Mouse (Mus musculus): ENCODE results near the gene Itgb4. TPM values are rescaled to one million over a fixed set of nuclear protein-coding genes. Genes with fewer than 3 reads are reported as not detected.

The Itgb4 gene
- polyA plus RNA-seq (2014; fragmentation: Nextera tagmentation; extraction: Ambion mirVana), result 0.36 and 0.82 TPM in 2 replicates

GRCm38 (mm10) chr11:115974309-115975082 lies at the start of gene Itgb4:
TSS of gene Itgb4 (plus strand) at chr11:115974709.
- WGBS, result 12% methylated on average over 44 of the region's 58 CpGs

GRCm38 (mm10) chr11:115929031-115929430 lies 45.5 kb upstream of the Itgb4 start:
- Histone ChIP-seq H3K9me3 (ENCODE audit: control insufficient read depth, low read length) (no peaks in the 10 kb centered on the region), H3K4me3 (ENCODE audit: low read depth, low read length) (no peak overlapping the region), H3K36me3 (ENCODE audit: control insufficient read depth, insufficient read depth, low read length) (no peaks in the 10 kb centered on the region), H3K27ac (ENCODE audit: low read depth, low read length) (no peak overlapping the region), H3K9ac (ENCODE audit: low read depth, low read length) (no peak overlapping the region), H3K27me3 (ENCODE audit: control insufficient read depth, insufficient read depth, low read length) (no peaks in the 10 kb centered on the region), H3K4me1 (replicated peaks; ENCODE audit: control insufficient read depth, insufficient read depth, low read length) (peaks cover 2% of the 10 kb centered on the region; the same call in 1 of the 2 replicates), H3K4me2 (replicated peaks; ENCODE audit: low read depth, low read length) (no peak overlapping the region)
- ATAC-seq (ENCODE audit: low FRiP score), result no peak
- no peak for DNase-seq (ENCODE audit: low spot score)
- 92% methylated on average over 8 of the region's 8 CpGs for WGBS

More at GRCm38 (mm10) chr11:115974309-115975082, at the start of gene Itgb4:
- Histone ChIP-seq H3K27ac (ENCODE audit: low read depth, low read length) (no peak within 1 kb of the TSS), H3K27me3 (ENCODE audit: control insufficient read depth, insufficient read depth, low read length) (peaks cover 35% of the 10 kb centered on the region), H3K4me1 (replicated peaks; ENCODE audit: control insufficient read depth, insufficient read depth, low read length) (peaks cover 6% of the 10 kb centered on the region), H3K4me2 (replicated peaks; ENCODE audit: low read depth, low read length) (peak within 1 kb of the TSS; percentile 49), H3K9me3 (ENCODE audit: control insufficient read depth, low read length) (no peaks in the 10 kb centered on the region), H3K36me3 (ENCODE audit: control insufficient read depth, insufficient read depth, low read length) (no peaks in the 10 kb centered on the region), H3K4me3 (ENCODE audit: low read depth, low read length) (peak within 1 kb of the TSS; percentile 34), H3K9ac (ENCODE audit: low read depth, low read length) (no peak within 1 kb of the TSS; the same call in 1 of the 2 replicates)
- peak; percentile 30 for DNase-seq (ENCODE audit: low spot score)
- no peak for ATAC-seq (ENCODE audit: low FRiP score)

DNA sequence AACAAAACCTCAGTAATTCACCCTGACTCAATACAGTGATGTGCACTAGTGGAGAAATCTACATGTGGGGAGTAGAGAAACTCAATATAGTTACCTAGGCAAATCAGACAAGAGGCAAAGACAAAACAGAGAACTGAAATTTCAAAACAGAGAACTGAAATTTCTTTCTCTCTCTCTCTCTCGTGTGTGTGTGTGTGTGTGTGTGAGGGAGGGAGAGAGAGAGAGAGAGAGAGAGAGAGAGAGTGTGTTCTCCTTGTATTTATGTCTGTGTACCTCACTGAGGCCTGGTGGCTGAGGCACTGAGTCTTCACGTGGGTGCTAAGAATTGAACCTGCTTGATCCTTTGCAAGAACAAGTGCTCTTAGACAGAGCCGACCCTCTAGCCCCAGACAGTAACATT lies 44.7 kb upstream of the Itgb4 start:
- DNase-seq (ENCODE audit: low spot score), result no peak
- no peak overlapping the region for H3K4me2 ChIP-seq (replicated peaks; ENCODE audit: low read depth, low read length)
- H3K27me3 ChIP-seq (ENCODE audit: control insufficient read depth, insufficient read depth, low read length), result no peaks in the 10 kb centered on the region
- no peak overlapping the region for H3K27ac ChIP-seq (ENCODE audit: low read depth, low read length)
- H3K4me3 ChIP-seq (ENCODE audit: low read depth, low read length), result no peak overlapping the region
- H3K9me3 ChIP-seq (ENCODE audit: control insufficient read depth, low read length), result no peaks in the 10 kb centered on the region
- peaks cover 2% of the 10 kb centered on the region; the same call in 1 of the 2 replicates for H3K4me1 ChIP-seq (replicated peaks; ENCODE audit: control insufficient read depth, insufficient read depth, low read length)
- WGBS, result 81% methylated on average over 2 of the region's 3 CpGs
- no peaks in the 10 kb centered on the region for H3K36me3 ChIP-seq (ENCODE audit: control insufficient read depth, insufficient read depth, low read length)
- no peak overlapping the region for H3K9ac ChIP-seq (ENCODE audit: low read depth, low read length)
- ATAC-seq (ENCODE audit: low FRiP score), result no peak

GRCm38 (mm10) chr11:115931235-115931634 lies 43.3 kb upstream of the Itgb4 start:
- ATAC-seq (ENCODE audit: low FRiP score), result no peak
- Histone ChIP-seq H3K4me2 (replicated peaks; ENCODE audit: low read depth, low read length) (no peak overlapping the region), H3K4me1 (replicated peaks; ENCODE audit: control insufficient read depth, insufficient read depth, low read length) (peaks cover 2% of the 10 kb centered on the region; the same call in 1 of the 2 replicates), H3K9ac (ENCODE audit: low read depth, low read length) (no peak overlapping the region), H3K36me3 (ENCODE audit: control insufficient read depth, insufficient read depth, low read length) (no peaks in the 10 kb centered on the region), H3K4me3 (ENCODE audit: low read depth, low read length) (no peak overlapping the region), H3K27me3 (ENCODE audit: control insufficient read depth, insufficient read depth, low read length) (no peaks in the 10 kb centered on the region), H3K9me3 (ENCODE audit: control insufficient read depth, low read length) (no peaks in the 10 kb centered on the region), H3K27ac (ENCODE audit: low read depth, low read length) (no peak overlapping the region)
- DNase-seq (ENCODE audit: low spot score), result no peak
- 70% methylated on average over 3 of the region's 3 CpGs for WGBS

- Histone ChIP-seq H3K4me1 (replicated peaks; ENCODE audit: control insufficient read depth, insufficient read depth, low read length) (peaks cover 2% of the 10 kb centered on the region; the same call in 1 of the 2 replicates), H3K27ac (ENCODE audit: low read depth, low read length) (no peak within 1 kb of the TSS), H3K4me2 (replicated peaks; ENCODE audit: low read depth, low read length) (peak within 1 kb of the TSS; percentile 74), H3K4me3 (ENCODE audit: low read depth, low read length) (peak within 1 kb of the TSS; percentile 99), H3K9me3 (ENCODE audit: control insufficient read depth, low read length) (no peaks in the 10 kb centered on the region), H3K27me3 (ENCODE audit: control insufficient read depth, insufficient read depth, low read length) (no peaks in the 10 kb centered on the region), H3K36me3 (ENCODE audit: control insufficient read depth, insufficient read depth, low read length) (no peaks in the 10 kb centered on the region), H3K9ac (ENCODE audit: low read depth, low read length) (peak within 1 kb of the TSS; percentile 86)
- under 1% methylated on average over 28 of the region's 28 CpGs for WGBS
- ATAC-seq (ENCODE audit: low FRiP score) (peak; percentile 97), DNase-seq (ENCODE audit: low spot score) (peak; percentile 99)
Measured at GRCm38 (mm10) chr11:115933108-115933746, 41.3 kb upstream of the Itgb4 start, which contains the start of the genes Sap30bp and Recql5. TSS of gene Sap30bp (plus strand) at chr11:115933282. TSS of gene Recql5 (minus strand) at chr11:115933477.

GRCm38 (mm10) chr11:115933747-115934110 lies 40.8 kb upstream of the Itgb4 start:
- peak overlapping the region; percentile 99 for H3K4me3 ChIP-seq (ENCODE audit: low read depth, low read length)
- no peaks in the 10 kb centered on the region for H3K27me3 ChIP-seq (ENCODE audit: control insufficient read depth, insufficient read depth, low read length)
- DNase-seq (ENCODE audit: low spot score), result no peak
- ATAC-seq (ENCODE audit: low FRiP score), result peak; percentile 65
- peaks cover 2% of the 10 kb centered on the region; the same call in 1 of the 2 replicates for H3K4me1 ChIP-seq (replicated peaks; ENCODE audit: control insufficient read depth, insufficient read depth, low read length)
- WGBS, result 1% methylated on average over 16 of the region's 16 CpGs
- no peaks in the 10 kb centered on the region for H3K9me3 ChIP-seq (ENCODE audit: control insufficient read depth, low read length)
- peak overlapping the region; percentile 74 for H3K4me2 ChIP-seq (replicated peaks; ENCODE audit: low read depth, low read length)
- peak overlapping the region; percentile 86 for H3K9ac ChIP-seq (ENCODE audit: low read depth, low read length)
- H3K27ac ChIP-seq (ENCODE audit: low read depth, low read length), result no peak overlapping the region
- no peaks in the 10 kb centered on the region for H3K36me3 ChIP-seq (ENCODE audit: control insufficient read depth, insufficient read depth, low read length)

- ATAC-seq (ENCODE audit: low FRiP score) (no peak), DNase-seq (ENCODE audit: low spot score) (peak; percentile 81)
- H3K27ac ChIP-seq (ENCODE audit: low read depth, low read length), result no peak overlapping the region
- WGBS, result 43% methylated on average over 6 of the region's 6 CpGs
- no peak overlapping the region for H3K4me2 ChIP-seq (replicated peaks; ENCODE audit: low read depth, low read length)
- H3K9ac ChIP-seq (ENCODE audit: low read depth, low read length), result no peak overlapping the region
- H3K4me1 ChIP-seq (replicated peaks; ENCODE audit: control insufficient read depth, insufficient read depth, low read length), result no peaks in the 10 kb centered on the region
- H3K27me3 ChIP-seq (ENCODE audit: control insufficient read depth, insufficient read depth, low read length), result no peaks in the 10 kb centered on the region
- peaks cover 2% of the 10 kb centered on the region; the same call in 1 of the 2 replicates for H3K36me3 ChIP-seq (ENCODE audit: control insufficient read depth, insufficient read depth, low read length)
- H3K4me3 ChIP-seq (ENCODE audit: low read depth, low read length), result no peak overlapping the region
- no peaks in the 10 kb centered on the region for H3K9me3 ChIP-seq (ENCODE audit: control insufficient read depth, low read length)
Measured at GRCm38 (mm10) chr11:115939690-115940329, 34.7 kb upstream of the Itgb4 start.

DNA sequence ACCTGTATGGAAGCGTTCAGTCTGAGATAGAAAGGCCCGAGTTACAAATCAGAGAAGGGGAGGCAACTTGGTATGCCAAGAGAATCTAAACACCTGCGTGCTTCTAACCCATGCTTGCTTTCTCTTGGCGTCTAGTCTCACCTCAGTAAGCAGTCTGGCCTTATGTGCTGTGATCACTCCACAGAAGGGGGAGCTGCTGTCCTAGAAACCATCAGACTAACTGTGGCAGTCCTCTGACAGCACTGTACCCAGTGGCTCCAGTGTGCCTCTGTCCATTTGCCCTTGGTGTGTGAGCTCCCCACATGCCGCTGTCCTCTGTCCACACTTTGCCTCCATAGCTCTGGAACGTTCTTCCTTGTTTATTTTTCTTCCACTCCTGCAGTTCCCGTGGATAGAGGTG lies 32.5 kb upstream of the Itgb4 start:
- no peaks in the 10 kb centered on the region for H3K27me3 ChIP-seq (ENCODE audit: control insufficient read depth, insufficient read depth, low read length)
- H3K4me3 ChIP-seq (ENCODE audit: low read depth, low read length), result no peak overlapping the region
- no peak overlapping the region for H3K9ac ChIP-seq (ENCODE audit: low read depth, low read length)
- H3K4me2 ChIP-seq (replicated peaks; ENCODE audit: low read depth, low read length), result no peak overlapping the region
- 82% methylated on average over 7 of the region's 7 CpGs for WGBS
- no peaks in the 10 kb centered on the region for H3K9me3 ChIP-seq (ENCODE audit: control insufficient read depth, low read length)
- peaks cover 2% of the 10 kb centered on the region; the same call in 1 of the 2 replicates for H3K36me3 ChIP-seq (ENCODE audit: control insufficient read depth, insufficient read depth, low read length)
- no peaks in the 10 kb centered on the region for H3K4me1 ChIP-seq (replicated peaks; ENCODE audit: control insufficient read depth, insufficient read depth, low read length)
- no peak overlapping the region for H3K27ac ChIP-seq (ENCODE audit: low read depth, low read length)
- no peak for ATAC-seq (ENCODE audit: low FRiP score)
- no peak for DNase-seq (ENCODE audit: low spot score)
